Mouse (Mus musculus) lung, embryonic 16.5 days (tissue): ENCODE data around the gene Kxd1. TPM values are rescaled to one million over a fixed set of nuclear protein-coding genes. Genes with fewer than 3 reads are reported as not detected.

Experiments used
- ATAC-seq: fragments of 200-750 bp; cut with Nextera tagmentation; 2 replicates; pipeline ENCODE4 v1.8.0; 2017; ENCODE audit warnings: low read depth, mild to moderate bottlenecking, moderate library complexity
- H3K27ac ChIP-seq: fragments of 300-500 bp; sonication (generic); 2 replicates; pipeline ENCODE4 v1.5.1; 2014; ENCODE audit warnings: mild to moderate bottlenecking, control low read depth, low read length
- H3K27me3 ChIP-seq: fragments of 300-500 bp; sonication (generic); 2 replicates; pipeline ENCODE4 v1.6.1; 2014; ENCODE audit warnings: low read depth, low read length, mixed read lengths; ENCODE audit not compliant: control insufficient read depth, insufficient read depth
- H3K36me3 ChIP-seq: fragments of 300-500 bp; sonication (generic); 2 replicates; pipeline ENCODE4 v1.6.1; 2014; ENCODE audit warnings: low read length; ENCODE audit not compliant: control insufficient read depth, insufficient read depth
- H3K4me1 ChIP-seq: fragments of 300-500 bp; sonication (generic); replicated peaks from 2 replicates; pipeline ENCODE4 v1.6.1; 2014; ENCODE audit warnings: low read length, mixed read lengths; ENCODE audit not compliant: control insufficient read depth, insufficient read depth
- H3K4me2 ChIP-seq: fragments of 300-500 bp; sonication (generic); 2 replicates; pipeline ENCODE4 v1.6.1; 2014; ENCODE audit warnings: low read depth, low read length, control low read depth
- H3K4me3 ChIP-seq: fragments of 300-500 bp; sonication (generic); 2 replicates; pipeline ENCODE4 v1.5.1; 2014; ENCODE audit warnings: mild to moderate bottlenecking, low read length, control low read depth
- H3K9ac ChIP-seq: fragments of 300-500 bp; sonication (generic); 2 replicates; pipeline ENCODE4 v1.6.1; 2014; ENCODE audit warnings: low read length, control low read depth
- H3K9me3 ChIP-seq: fragments of 300-500 bp; sonication (generic); 2 replicates; pipeline ENCODE4 v1.6.1; 2016; ENCODE audit warnings: low read length; ENCODE audit not compliant: control insufficient read depth
- WGBS: fragments of 180-500 bp; shearing (Covaris S2); extraction: QIAGEN DNeasy Blood & Tissue Kit; methylation state at CpG from one replicate; pipeline ENCODE4 v1.1.7; 2014; 5-methylcytosine and 5-hydroxymethylcytosine counted together
- polyA plus RNA-seq: library from polyadenylated mRNA; unstranded; fragments of >200 nt; fragmentation: Nextera tagmentation; extraction: Ambion mirVana; gene quantifications from 2 replicates; pipeline ENCODE4 v1.2.1, GENCODE M21; 2015

Gene Kxd1
- polyA plus RNA-seq, 1 experiment from 2014 or later = 55.3 TPM

DNA sequence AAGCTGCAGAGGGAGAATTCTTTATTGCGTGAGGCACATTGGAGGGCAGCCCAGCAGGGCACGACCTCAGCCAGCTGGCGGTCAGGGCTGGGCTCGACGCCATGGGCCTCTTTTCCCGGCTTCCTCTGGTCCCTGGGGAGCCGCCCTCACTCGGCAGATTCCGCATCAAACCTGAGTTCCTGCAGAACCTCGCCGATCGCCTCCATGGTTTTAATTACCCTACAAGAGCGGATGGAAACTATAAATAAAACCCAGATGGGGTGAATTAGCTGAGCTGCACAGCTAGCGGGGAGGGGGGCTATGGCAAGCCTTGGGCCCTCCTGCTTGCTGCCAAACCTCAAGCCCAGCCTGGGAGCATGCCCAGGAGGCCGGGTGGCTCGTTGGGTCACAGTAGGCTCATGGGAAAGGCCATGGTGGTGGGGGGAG, 23.5 kb downstream of the Kxd1 start:
- peaks cover 44% of the 10 kb centered on the region for H3K4me1 ChIP-seq
- peak overlapping the region; percentile 8; the same call in 1 of the 2 replicates for H3K27ac ChIP-seq
- H3K4me3 ChIP-seq = no peak overlapping the region; the same call in 1 of the 2 replicates
- peaks cover 28% of the 10 kb centered on the region for H3K27me3 ChIP-seq
- WGBS = 49% methylated on average over 16 of the region's 16 CpGs
- no peak overlapping the region for H3K9ac ChIP-seq
- no peak for ATAC-seq
- no peak overlapping the region for H3K4me2 ChIP-seq
- H3K9me3 ChIP-seq = no peaks in the 10 kb centered on the region
- peaks cover 18% of the 10 kb centered on the region for H3K36me3 ChIP-seq

DNA sequence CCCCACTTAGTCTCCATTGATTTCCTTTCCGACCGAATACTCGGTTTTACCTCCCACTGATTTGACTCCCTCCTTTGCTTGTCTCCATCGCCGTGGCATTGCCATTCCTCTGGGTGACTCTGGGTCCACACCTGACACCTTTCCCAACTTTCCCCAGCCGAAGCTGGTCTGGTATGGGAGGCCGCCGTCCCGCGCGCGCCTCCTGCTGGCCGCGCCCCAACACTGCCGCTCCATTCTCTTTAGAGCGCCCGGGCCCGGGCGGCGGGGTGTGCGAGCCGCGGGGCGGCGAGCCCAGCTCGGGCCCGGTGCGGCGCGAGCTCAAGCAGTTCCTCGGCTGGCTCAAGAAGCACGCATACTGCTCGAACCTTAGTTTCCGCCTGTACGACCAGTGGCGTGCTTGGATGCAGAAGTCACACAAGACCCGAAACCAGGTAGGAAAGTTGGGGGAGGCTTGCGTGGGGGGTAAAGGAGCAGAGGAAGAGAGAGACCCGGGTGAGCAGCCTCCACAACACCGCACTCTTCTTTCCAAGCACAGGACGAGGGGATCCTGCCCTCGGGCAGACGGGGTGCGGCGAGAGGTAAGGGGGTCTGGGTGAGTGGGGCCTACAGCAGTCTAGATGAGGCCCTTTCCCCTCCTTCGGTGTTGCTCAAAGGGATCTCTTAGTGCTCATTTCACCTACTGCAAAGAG, 24.6 kb downstream of the Kxd1 start:
- H3K9me3 ChIP-seq = no peaks in the 10 kb centered on the region
- H3K27me3 ChIP-seq = peaks cover 28% of the 10 kb centered on the region
- H3K4me2 ChIP-seq = peak overlapping the region; percentile 7; the same call in 1 of the 2 replicates
- no peak overlapping the region for H3K4me3 ChIP-seq
- peaks cover 15% of the 10 kb centered on the region for H3K36me3 ChIP-seq
- 16% methylated on average over 46 of the region's 46 CpGs for WGBS
- peaks cover 34% of the 10 kb centered on the region for H3K4me1 ChIP-seq
- H3K27ac ChIP-seq = no peak overlapping the region
- ATAC-seq = peak; percentile 8; the same call in 1 of the 2 replicates
- no peak overlapping the region for H3K9ac ChIP-seq

DNA sequence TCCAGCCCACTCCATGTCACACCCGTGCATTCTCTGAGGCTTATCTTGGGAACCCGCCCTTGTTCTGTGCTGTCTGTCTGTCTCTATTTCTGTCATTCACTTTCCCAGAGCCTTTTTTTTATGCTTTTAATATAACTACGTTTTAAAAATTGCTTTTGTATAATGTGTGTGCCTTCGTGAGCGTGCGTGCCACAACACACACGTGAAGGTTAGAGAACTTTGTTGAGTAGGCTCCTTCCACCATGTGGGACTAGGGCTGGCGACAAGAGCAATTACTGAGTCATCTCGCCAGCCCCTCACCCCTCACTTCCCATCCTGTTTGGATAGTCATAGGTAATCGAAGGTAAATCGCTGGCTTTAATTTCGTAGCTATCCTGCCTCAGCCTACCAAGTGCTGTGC, 25.2 kb downstream of the Kxd1 start:
- no peak overlapping the region for H3K4me3 ChIP-seq
- no peak overlapping the region for H3K9ac ChIP-seq
- peaks cover 34% of the 10 kb centered on the region for H3K4me1 ChIP-seq
- H3K4me2 ChIP-seq = no peak overlapping the region
- H3K36me3 ChIP-seq = peaks cover 9% of the 10 kb centered on the region
- no peaks in the 10 kb centered on the region for H3K9me3 ChIP-seq
- ATAC-seq = no peak
- 37% methylated on average over 12 of the region's 12 CpGs for WGBS
- H3K27ac ChIP-seq = no peak overlapping the region
- H3K27me3 ChIP-seq = peaks cover 28% of the 10 kb centered on the region

DNA sequence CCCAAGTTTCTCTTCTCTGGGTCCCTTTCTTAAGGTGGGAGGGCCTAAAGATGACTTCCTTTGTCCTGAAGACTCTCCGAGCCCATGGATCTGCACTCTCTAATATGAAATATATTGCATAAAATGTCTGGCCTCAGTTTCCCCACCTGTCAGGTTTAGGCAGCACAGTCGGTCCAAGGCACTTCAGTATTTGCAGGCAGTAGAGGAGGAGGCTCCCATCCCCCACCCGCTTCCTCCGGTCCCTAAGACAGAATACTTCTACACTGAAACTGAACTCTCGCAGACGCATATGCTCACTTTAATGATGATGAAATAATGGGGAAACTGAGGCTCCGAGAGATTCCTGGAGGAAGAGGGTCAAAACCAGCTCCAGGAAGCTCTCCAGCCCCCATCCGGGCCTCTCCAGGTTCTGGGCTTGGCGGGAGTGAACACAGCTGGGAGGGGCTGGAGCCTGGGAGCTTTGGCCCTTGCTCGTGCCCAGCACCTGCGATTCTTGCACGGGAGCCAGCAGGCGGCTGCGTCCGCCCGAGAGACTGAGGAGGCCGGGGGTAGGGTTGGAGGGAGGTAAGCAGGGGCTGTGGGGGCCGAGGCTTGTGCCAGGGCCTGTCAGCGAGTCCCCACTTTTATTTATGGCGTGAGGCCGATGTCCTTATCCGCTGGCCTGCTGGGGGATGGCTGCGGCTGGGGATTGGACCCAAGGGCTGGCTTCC, 25.8 kb downstream of the Kxd1 start:
- Histone ChIP-seq H3K36me3 (peaks cover 6% of the 10 kb centered on the region; the same call in 1 of the 2 replicates), H3K9ac (no peak overlapping the region), H3K4me1 (peaks cover 34% of the 10 kb centered on the region), H3K27ac (no peak overlapping the region), H3K27me3 (peaks cover 28% of the 10 kb centered on the region), H3K4me3 (no peak overlapping the region), H3K4me2 (no peak overlapping the region), H3K9me3 (no peaks in the 10 kb centered on the region)
- ATAC-seq = no peak
- WGBS = 25% methylated on average over 23 of the region's 23 CpGs

DNA sequence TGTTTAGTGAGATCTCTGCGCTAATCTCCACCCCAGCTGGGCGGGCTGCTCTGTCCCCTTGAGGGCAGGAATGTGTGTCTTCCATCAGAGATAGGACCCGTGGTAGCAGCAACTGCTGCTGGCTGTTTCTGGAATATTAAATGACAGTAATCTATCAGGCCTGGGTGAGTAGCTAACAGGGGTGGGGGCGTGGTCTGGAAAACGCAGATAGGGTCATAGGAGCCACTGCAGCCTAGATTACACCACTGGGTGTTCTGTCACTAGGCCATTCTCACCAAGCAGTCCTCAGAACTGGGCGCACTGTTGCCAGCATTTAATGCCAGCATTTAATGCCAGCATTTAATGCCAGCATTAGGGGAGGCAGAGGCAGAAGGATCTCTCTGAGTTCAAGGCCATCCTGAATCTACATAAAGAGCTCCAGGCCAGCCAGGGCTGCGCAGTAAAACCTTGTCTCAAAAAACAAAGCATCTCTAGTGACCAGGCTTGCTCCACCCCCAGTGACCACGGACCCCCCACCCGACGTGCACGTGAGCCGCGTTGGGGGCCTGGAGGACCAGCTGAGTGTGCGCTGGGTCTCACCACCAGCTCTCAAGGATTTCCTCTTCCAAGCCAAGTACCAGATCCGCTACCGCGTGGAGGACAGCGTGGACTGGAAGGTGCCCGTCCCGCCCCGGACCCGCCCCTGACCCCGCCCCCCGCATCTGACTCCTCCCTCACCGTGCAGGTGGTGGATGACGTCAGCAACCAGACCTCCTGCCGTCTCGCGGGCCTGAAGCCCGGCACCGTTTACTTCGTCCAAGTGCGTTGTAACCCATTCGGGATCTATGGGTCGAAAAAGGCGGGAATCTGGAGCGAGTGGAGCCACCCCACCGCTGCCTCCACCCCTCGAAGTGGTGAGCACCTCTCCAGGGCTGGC, 27.1 kb downstream of the Kxd1 start:
- peak overlapping the region; percentile 15 for H3K4me2 ChIP-seq
- no peak for ATAC-seq
- H3K27me3 ChIP-seq = peaks cover 41% of the 10 kb centered on the region
- no peaks in the 10 kb centered on the region for H3K9me3 ChIP-seq
- peaks cover 6% of the 10 kb centered on the region; the same call in 1 of the 2 replicates for H3K36me3 ChIP-seq
- no peak overlapping the region for H3K27ac ChIP-seq
- peaks cover 34% of the 10 kb centered on the region for H3K4me1 ChIP-seq
- 11% methylated on average over 39 of the region's 39 CpGs for WGBS
- H3K9ac ChIP-seq = no peak overlapping the region
- H3K4me3 ChIP-seq = no peak overlapping the region; the same call in 1 of the 2 replicates

DNA sequence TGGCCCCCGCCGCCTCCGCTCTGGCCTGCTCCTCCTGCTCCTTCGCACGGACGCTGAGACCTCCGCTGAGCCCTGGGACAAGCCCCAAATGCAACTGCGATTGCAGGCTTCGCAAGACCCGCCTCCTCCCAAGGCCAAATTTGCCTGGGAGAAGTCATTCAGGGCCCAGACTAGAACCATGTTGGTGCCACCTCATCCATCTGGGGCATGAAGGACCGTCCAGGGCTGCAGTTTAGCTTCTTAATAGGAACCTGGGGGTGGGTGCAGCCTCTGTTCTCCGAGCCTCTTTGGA, 32.0 kb downstream of the Kxd1 start:
- H3K4me1 ChIP-seq = peaks cover 15% of the 10 kb centered on the region
- no peak overlapping the region for H3K27ac ChIP-seq
- 16% methylated on average over 12 of the region's 12 CpGs for WGBS

DNA sequence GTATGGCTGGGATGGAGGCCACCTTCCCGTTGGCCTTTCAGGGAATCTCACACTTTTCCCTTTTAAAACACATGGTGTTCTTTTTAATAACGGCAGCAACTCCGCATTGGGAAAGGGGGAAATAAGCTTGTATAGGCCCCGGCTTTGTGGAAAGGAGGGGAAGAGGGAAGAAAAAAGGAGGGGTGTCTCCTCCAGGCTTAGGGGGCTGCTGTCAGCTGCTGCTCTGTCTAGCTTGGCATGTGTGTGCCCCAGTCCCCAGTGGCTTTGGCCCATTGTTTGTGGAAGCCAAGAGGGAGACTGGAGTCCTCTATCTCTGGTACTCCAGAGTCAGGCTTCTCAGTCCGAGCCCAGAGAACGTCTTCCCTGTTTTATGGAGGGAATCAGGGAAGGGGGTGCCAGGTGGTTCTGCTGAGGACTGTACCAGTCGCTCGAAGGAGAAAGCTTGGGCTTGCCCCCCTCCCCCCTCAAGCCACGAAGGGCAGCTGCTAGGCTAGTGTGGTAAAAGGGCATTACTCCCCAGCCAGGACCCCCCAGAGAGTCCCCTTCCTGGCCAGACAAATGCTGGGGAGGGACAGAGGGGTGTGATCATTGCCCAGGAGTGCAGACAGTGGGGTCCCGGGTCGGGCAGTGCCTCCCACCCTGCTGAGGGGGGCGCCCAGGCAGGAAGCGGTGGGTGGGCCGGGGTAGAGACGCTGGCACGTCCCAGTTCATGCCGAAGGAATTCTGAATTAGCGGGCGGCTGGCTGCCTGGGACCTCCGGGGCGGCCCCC, 32.6 kb downstream of the Kxd1 start:
- H3K4me2 ChIP-seq = peak overlapping the region; percentile 82
- H3K4me1 ChIP-seq = peaks cover 15% of the 10 kb centered on the region
- 6% methylated on average over 21 of the region's 21 CpGs for WGBS
- no peaks in the 10 kb centered on the region for H3K9me3 ChIP-seq
- H3K4me3 ChIP-seq = peak overlapping the region; percentile 60
- H3K27me3 ChIP-seq = peaks cover 67% of the 10 kb centered on the region
- no peak overlapping the region for H3K27ac ChIP-seq
- ATAC-seq = no peak
- H3K36me3 ChIP-seq = no peaks in the 10 kb centered on the region
- peak overlapping the region; percentile 48 for H3K9ac ChIP-seq

More for the DNA sequence above, 32.0 kb downstream of the Kxd1 start:
- H3K4me3 ChIP-seq = peak overlapping the region; percentile 60
- H3K36me3 ChIP-seq = no peaks in the 10 kb centered on the region
- H3K9me3 ChIP-seq = no peaks in the 10 kb centered on the region
- no peak for ATAC-seq
- peaks cover 66% of the 10 kb centered on the region for H3K27me3 ChIP-seq
- H3K9ac ChIP-seq = peak overlapping the region; percentile 48
- H3K4me2 ChIP-seq = peak overlapping the region; percentile 82

DNA sequence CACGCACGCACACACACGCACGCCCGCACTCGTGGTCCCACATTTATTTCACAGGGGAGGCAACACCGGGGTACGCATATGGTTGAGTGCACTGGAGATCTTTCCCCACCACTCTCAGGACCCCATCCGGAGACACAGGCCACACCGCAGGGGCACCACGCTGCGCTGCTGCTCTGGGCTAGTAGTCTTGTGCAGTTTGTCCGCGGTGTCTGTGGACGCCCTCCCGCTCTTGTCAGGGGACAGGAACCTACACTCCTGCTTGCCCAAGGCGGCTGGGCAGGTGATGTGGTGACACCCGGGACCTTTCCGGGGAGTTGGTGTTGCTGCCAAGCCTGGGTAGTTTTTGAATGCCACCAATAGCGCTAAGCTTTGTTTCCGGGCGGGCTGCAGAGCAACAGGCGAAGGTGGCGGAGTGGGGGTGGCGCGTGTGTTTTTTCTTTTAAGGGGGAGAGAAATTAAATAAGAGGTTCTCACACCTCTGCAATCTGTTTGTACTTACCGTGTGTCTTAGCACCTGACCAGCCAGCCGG, 33.3 kb downstream of the Kxd1 start:
- peaks cover 21% of the 10 kb centered on the region for H3K4me1 ChIP-seq
- 4% methylated on average over 25 of the region's 28 CpGs for WGBS
- peaks cover 67% of the 10 kb centered on the region for H3K27me3 ChIP-seq
- ATAC-seq = no peak
- H3K9me3 ChIP-seq = no peaks in the 10 kb centered on the region
- peak overlapping the region; percentile 82 for H3K4me2 ChIP-seq
- H3K4me3 ChIP-seq = peak overlapping the region; percentile 60
- no peaks in the 10 kb centered on the region for H3K36me3 ChIP-seq
- H3K9ac ChIP-seq = peak overlapping the region; percentile 74
- H3K27ac ChIP-seq = no peak overlapping the region
